Mouse (Mus musculus) central nervous system, embryonic 18 days (tissue): Measurements from ENCODE around the gene Mta1. TPM values are rescaled to one million over a fixed set of nuclear protein-coding genes. Genes with fewer than 3 reads are reported as not detected.

Source experiments
- polyA plus RNA-seq: library from polyadenylated mRNA; depleted of rRNA; stranded (reverse); fragments of >200 nt; gene quantifications from 2 replicates; pipeline ENCODE4 v1.2.3, GENCODE M21; 2012; rRNA removed

Gene Mta1
- 76.5 and 85.5 TPM in 2 replicates for polyA plus RNA-seq

GRCm38 (mm10) chr12:113097749-113098281 is at the start of gene Mta1:
Gene Mta1, plus strand, starts transcription at chr12:113098278.

GRCm38 (mm10) chr12:113074329-113075062 is 23.6 kb upstream of the Mta1 start, which contains the start of gene Tex22:
Gene Tex22, plus strand, starts transcription at chr12:113074502.

DNA sequence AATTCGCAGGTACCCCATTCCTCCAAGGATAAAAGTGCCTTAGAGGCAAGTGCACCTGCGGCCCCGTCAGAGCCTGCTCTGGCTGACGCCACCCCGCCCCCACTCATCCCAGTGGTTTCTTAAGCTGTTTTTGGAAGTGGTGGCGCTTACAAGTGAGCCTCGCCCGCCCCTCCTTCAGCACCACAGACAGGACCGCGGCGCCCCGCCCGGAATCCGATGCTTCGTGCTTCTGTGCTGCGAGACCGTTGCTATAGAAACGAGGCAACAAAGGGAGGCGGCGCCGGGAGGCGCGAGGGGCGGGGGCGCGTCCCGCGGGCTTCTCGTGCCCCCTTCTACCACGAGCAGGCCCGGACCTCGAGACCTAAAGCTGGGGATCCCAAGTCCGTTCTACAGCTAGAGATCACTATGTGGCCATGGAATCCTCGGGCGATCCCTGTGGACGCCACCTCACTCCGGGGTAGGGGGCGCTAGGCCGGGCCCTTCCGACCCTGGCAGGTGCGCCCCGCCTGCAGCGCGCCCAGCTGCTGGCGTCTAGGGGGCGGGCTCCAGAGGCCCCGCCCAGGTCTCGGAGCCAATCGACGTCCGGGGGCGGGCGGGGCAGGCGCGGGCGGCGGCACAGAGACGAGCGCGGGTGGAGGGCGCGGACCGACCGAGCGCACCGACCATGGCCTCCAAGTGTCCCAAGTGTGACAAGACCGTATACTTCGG is 42.0 kb downstream of the Mta1 start, which contains the start of gene Crip2:
Gene Crip2 (plus strand): TSS at position 329 of the 708 bp plus-strand sequence.

DNA sequence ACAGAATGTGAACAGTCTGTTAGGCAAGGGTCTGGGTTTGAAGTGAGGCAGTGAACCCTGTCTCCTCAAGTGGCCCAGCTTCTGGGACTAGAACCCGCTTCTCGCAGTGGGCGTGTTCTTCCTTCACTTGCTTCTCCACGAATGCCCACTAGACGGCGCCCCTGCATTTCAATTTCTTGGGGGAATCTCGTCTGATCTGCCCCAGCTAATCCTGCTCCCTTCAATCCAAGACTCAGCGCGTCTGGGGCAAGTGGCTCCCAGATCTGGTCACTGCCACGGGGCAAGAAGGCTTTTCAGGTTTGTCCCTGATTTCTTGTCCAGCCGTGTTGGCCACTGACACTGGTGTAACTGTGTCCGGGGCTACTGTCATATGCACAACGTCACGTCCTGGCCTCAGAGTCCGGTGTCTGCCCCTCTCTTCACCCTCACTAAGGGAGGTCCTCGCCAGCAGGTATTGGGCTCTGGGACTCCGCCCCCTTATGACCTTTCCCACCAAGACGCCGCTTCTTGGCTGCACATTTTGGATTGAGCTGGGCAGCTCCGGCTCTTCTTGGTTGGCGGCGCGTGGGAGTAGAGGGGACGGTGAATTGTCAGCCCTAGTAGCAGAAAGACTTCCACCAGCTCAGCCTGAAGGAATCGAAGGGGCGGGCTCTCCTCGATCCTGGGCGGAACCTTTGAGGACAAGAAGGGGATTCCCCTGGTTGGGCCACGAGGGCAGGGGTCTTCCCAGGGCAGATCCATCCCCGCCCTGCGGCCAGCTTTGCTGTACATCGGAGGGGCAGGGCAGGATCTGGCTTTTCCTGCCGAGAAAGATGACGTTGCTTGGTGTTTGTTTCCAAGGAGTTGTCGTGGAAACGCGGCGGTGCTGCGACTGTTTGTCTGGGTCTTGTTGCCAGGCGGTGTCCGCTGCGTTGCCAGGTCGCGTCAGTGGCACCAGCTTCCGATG is 48.3 kb downstream of the Mta1 start, which contains the start of gene Crip1:
Gene Crip1 (plus strand): TSS at position 205 of the 946 bp plus-strand sequence.

GRCm38 (mm10) chr12:113155887-113156539 is 57.9 kb downstream of the Mta1 start, which contains the start of gene Tedc1:
Gene Tedc1, plus strand, starts transcription at chr12:113156421.

GRCm38 (mm10) chr12:113185442-113186291 is 87.6 kb downstream of the Mta1 start, which contains the start of gene Tmem121:
Gene Tmem121, plus strand, starts transcription at chr12:113185930.

Other genes with a start within 250 kb of the Mta1 start
- 0.08 TPM in 1 of 2 replicates, not detected in the other for gene Gpr132, start 230.1 kb upstream of the Mta1 start, polyA plus RNA-seq
- gene Jag2, start 168.5 kb upstream of the Mta1 start, polyA plus RNA-seq, result 59.0 and 68.4 TPM in 2 replicates
- 33.7 and 39.1 TPM in 2 replicates for gene Nudt14, start 156.2 kb upstream of the Mta1 start, polyA plus RNA-seq
- gene Btbd6, start 121.8 kb upstream of the Mta1 start, polyA plus RNA-seq, result 46.2 and 54.6 TPM in 2 replicates
- 50.2 and 52.5 TPM in 2 replicates for gene Brf1, start 97.6 kb upstream of the Mta1 start, polyA plus RNA-seq
- 87.5 and 97.2 TPM in 2 replicates for gene Pacs2, start 83.8 kb upstream of the Mta1 start, polyA plus RNA-seq
- gene Tex22, start 23.8 kb upstream of the Mta1 start, polyA plus RNA-seq, result 0.10 and 0.11 TPM in 2 replicates
- 397 and 443 TPM in 2 replicates for gene Crip2, start 42.0 kb downstream of the Mta1 start, polyA plus RNA-seq
- gene Crip1, start 48.0 kb downstream of the Mta1 start, polyA plus RNA-seq, result 65.2 and 139 TPM in 2 replicates
- gene Tedc1, start 58.1 kb downstream of the Mta1 start, polyA plus RNA-seq, result 8.6 and 8.8 TPM in 2 replicates
- gene Tmem121, start 87.7 kb downstream of the Mta1 start, polyA plus RNA-seq, result 76.9 and 77.5 TPM in 2 replicates